Mouse (Mus musculus) CH12.LX (cell line): ENCODE results near the gene Ubqln5. TPM values are rescaled to one million over a fixed set of nuclear protein-coding genes. Genes with fewer than 3 reads are reported as not detected.

Experiments used
- DNase-seq: peaks from one replicate; pipeline ENCODE4 v3.0.0-alpha.2; 2013; ENCODE audit errors: extremely low read depth
- H3K27ac ChIP-seq: 2 replicates; pipeline ENCODE4 v1.5.1; 2012; ENCODE audit warnings: low read depth, mild to moderate bottlenecking, control low read depth, moderate library complexity; ENCODE audit not compliant: insufficient read depth
- H3K27me3 ChIP-seq: replicated peaks from 2 replicates; pipeline ENCODE3; 2012; ENCODE audit warnings: inconsistent platforms
- H3K36me3 ChIP-seq, 2 experiments: replicated peaks in 1 of 2; 2 replicates each; pipeline versions ENCODE3 to v1.6.1; 2012; ENCODE audit warnings: inconsistent platforms in 1 of 2, low read length in 1 of 2, mild to moderate bottlenecking in 1 of 2, mixed read lengths in 1 of 2, moderate library complexity in 1 of 2; ENCODE audit not compliant: control insufficient read depth in 1 of 2, insufficient read depth in 1 of 2
- H3K4me1 ChIP-seq, 2 experiments: 2 replicates each; pipeline ENCODE4 v1.6.1; 2012; ENCODE audit warnings: inconsistent platforms in 1 of 2, moderate library complexity in 1 of 2; ENCODE audit not compliant: insufficient read depth in 2 of 2, control insufficient read depth in 1 of 2
- H3K4me2 ChIP-seq: 2 replicates; pipeline ENCODE4 v1.6.1; 2012; ENCODE audit warnings: low read depth, mild to moderate bottlenecking, control low read depth; ENCODE audit not compliant: poor library complexity, insufficient read depth, severe bottlenecking
- H3K4me3 ChIP-seq, 3 experiments: fragments of 150-350 bp in 1 of 3; sonication (generic) in 1 of 3; replicated peaks in 1 of 3; 2 replicates each; pipeline versions ENCODE3 to v1.5.1; 2011 to 2012; ENCODE audit warnings: low read depth in 2 of 3, low read length in 2 of 3, mild to moderate bottlenecking in 2 of 3, moderate library complexity in 2 of 3, control low read depth in 1 of 3, improper control_type of control experiment in 1 of 3, inconsistent platforms in 1 of 3, mixed read lengths in 1 of 3; ENCODE audit not compliant: poor library complexity in 1 of 3
- H3K79me2 ChIP-seq: replicated peaks from 2 replicates; pipeline ENCODE4 v1.6.1; 2012; ENCODE audit warnings: mild to moderate bottlenecking, moderate library complexity; ENCODE audit not compliant: control insufficient read depth, poor library complexity, insufficient read depth, severe bottlenecking; ENCODE audit errors: extremely low read depth
- H3K9ac ChIP-seq: 2 replicates; pipeline ENCODE4 v1.6.1; 2012; ENCODE audit warnings: low read depth, mild to moderate bottlenecking, control low read depth, moderate library complexity; ENCODE audit not compliant: insufficient read depth
- H3K9me3 ChIP-seq: replicated peaks from 2 replicates; pipeline ENCODE3; 2012; ENCODE audit warnings: low read length, inconsistent platforms, mixed read lengths
- E2F4 ChIP-seq: IDR thresholded peaks from 2 replicates; pipeline ENCODE4 v1.6.1; 2011; ENCODE audit warnings: low read depth, low read length, improper control_type of control experiment; ENCODE audit not compliant: insufficient replicate concordance
- EP300 ChIP-seq: IDR thresholded peaks from 2 replicates; pipeline ENCODE4 v1.6.1; 2011; ENCODE audit warnings: low read length, improper control_type of control experiment
- ETS1 ChIP-seq: conservative IDR thresholded peaks from 2 replicates; pipeline ENCODE4 v1.6.1; 2012; ENCODE audit warnings: low read depth, mild to moderate bottlenecking, inconsistent platforms, low read length, improper control_type of control experiment, moderate library complexity
- JUND ChIP-seq: conservative IDR thresholded peaks from 2 replicates; pipeline ENCODE4 v1.6.1; 2011; ENCODE audit warnings: low read depth, low read length, improper control_type of control experiment
- MAFK ChIP-seq: IDR thresholded peaks from 2 replicates; pipeline ENCODE4 v1.6.1; 2011; ENCODE audit warnings: low read length, improper control_type of control experiment; ENCODE audit not compliant: insufficient replicate concordance
- MAX ChIP-seq: IDR thresholded peaks from 2 replicates; pipeline ENCODE4 v1.6.1; 2011; ENCODE audit warnings: low read length, improper control_type of control experiment
- MAZ ChIP-seq: IDR thresholded peaks from 2 replicates; pipeline ENCODE4 v1.6.1; 2012; ENCODE audit warnings: low read depth, mild to moderate bottlenecking, inconsistent platforms, low read length, improper control_type of control experiment, moderate library complexity
- MYC ChIP-seq: IDR thresholded peaks from 2 replicates; pipeline ENCODE4 v1.6.1; 2011; ENCODE audit warnings: low read depth, mild to moderate bottlenecking, improper control_type of control experiment, low read length
- NRF1 ChIP-seq: IDR thresholded peaks from 2 replicates; pipeline ENCODE4 v1.6.1; 2014; ENCODE audit warnings: low read depth, mild to moderate bottlenecking, inconsistent platforms, low read length, improper control_type of control experiment, moderate library complexity
- POLR2AphosphoS2 ChIP-seq: IDR thresholded peaks from 2 replicates; pipeline ENCODE4 v1.6.1; 2011; ENCODE audit warnings: low read depth, low read length, improper control_type of control experiment
- RCOR1 ChIP-seq: conservative IDR thresholded peaks from 2 replicates; pipeline ENCODE4 v1.6.1; 2012; ENCODE audit warnings: low read depth, mild to moderate bottlenecking, inconsistent platforms, low read length, improper control_type of control experiment
- dilution Hi-C: fragments of 300-500 bp; cut with MboI; formaldehyde crosslinking; loops from 2 replicates; pipeline ENCODE4 v1.14.3; 2020; ENCODE audit warnings: low sequenced_read_pairs; ENCODE audit not compliant: extremely low pct_unique_long_range_greater_than_20kb, extremely low pct_ligation_motif_present
- in situ Hi-C: fragments of 300-500 bp; cut with MboI; formaldehyde crosslinking; loops from 3 replicates; pipeline ENCODE4 v1.14.3; 2019; ENCODE audit warnings: low sequenced_read_pairs, low pct_ligation_motif_present, low pct_unique_long_range_greater_than_20kb, mixed read lengths
- polyA plus RNA-seq: library from polyadenylated mRNA; unstranded; fragments of >175 nt; gene quantifications from 2 replicates; pipeline ENCODE4 v1.2.1, GENCODE M21; 2012; ENCODE audit warnings: low read depth; ENCODE audit not compliant: insufficient read length
- total RNA-seq, 2 experiments: library from RNA; depleted of rRNA; stranded (reverse); fragments of 300-350 nt in 1 of 2; fragments of >200 nt in 1 of 2; gene quantifications; 2 replicates each; pipeline ENCODE4 v1.2.3; 2012 to 2014

Ubqln5 gene
- total RNA-seq (2012; rRNA removed) (not detected in 2 replicates), total RNA-seq (2014; rRNA removed) (not detected in 2 replicates), polyA plus RNA-seq (not detected in 2 replicates)

- no peaks in the 10 kb centered on the region for H3K9me3 ChIP-seq
- no peak for TF ChIP-seq E2F4
- no peak for TF ChIP-seq MYC
- no peak for TF ChIP-seq ETS1
- TF ChIP-seq POLR2AphosphoS2: no peak
- TF ChIP-seq MAFK: no peak
- no peak for TF ChIP-seq EP300
- no peak for TF ChIP-seq NRF1
- TF ChIP-seq MAX: no peak
- TF ChIP-seq, all 38 proteins: peak for 0
Measured at GRCm38 (mm10) chr7:104129726-104130125, at the start of gene Ubqln5. Gene Ubqln5 (minus strand): TSS chr7:104129826.

GRCm38 (mm10) chr7:104179074-104179473 is 49.4 kb upstream of the Ubqln5 start:
- H3K79me2 ChIP-seq: no peaks in the 10 kb centered on the region
- H3K4me1 ChIP-seq: no peaks in the 10 kb centered on the region
- H3K27ac ChIP-seq: no peak overlapping the region
- dilution Hi-C loops (no loop called here), in situ Hi-C loops (loop anchor here (25.0 kb wide), 1 partner anchor 467 kb away; the partner anchor contains the start of gene Olfr243)
- H3K9ac ChIP-seq: no peak overlapping the region
- H3K4me3 ChIP-seq: no peak overlapping the region
- DNase-seq: no peak
- H3K36me3 ChIP-seq: no peaks in the 10 kb centered on the region
- H3K27me3 ChIP-seq: no peaks in the 10 kb centered on the region
- TF ChIP-seq RCOR1 (no peak), ETS1 (no peak), MAZ (no peak)
- H3K4me2 ChIP-seq: no peak overlapping the region
- no peaks in the 10 kb centered on the region for H3K9me3 ChIP-seq

More at GRCm38 (mm10) chr7:104129726-104130125, at the start of gene Ubqln5:
- Histone ChIP-seq H3K4me1 (no peaks in the 10 kb centered on the region), H3K27me3 (no peaks in the 10 kb centered on the region), H3K27ac (no peak within 1 kb of the TSS), H3K79me2 (no peaks in the 10 kb centered on the region), H3K36me3 (no peaks in the 10 kb centered on the region), H3K4me3 (no peak within 1 kb of the TSS), H3K9ac (no peak within 1 kb of the TSS), H3K4me2 (no peak within 1 kb of the TSS)
- dilution Hi-C loops (no loop called here), in situ Hi-C loops (no loop called here)
- DNase-seq: no peak

GRCm38 (mm10) chr7:104178422-104179054 is 48.9 kb upstream of the Ubqln5 start:
- no peak for DNase-seq
- TF ChIP-seq JUND (no peak), MAX (no peak)
- in situ Hi-C loops: loop anchor here (25.0 kb wide), 1 partner anchor 466 kb away; the partner anchor contains the start of gene Olfr243

More at GRCm38 (mm10) chr7:104178422-104179054, 48.9 kb upstream of the Ubqln5 start:
- no peak overlapping the region for H3K27ac ChIP-seq
- dilution Hi-C loops: no loop called here
- H3K9me3 ChIP-seq: no peaks in the 10 kb centered on the region
- no peaks in the 10 kb centered on the region for H3K79me2 ChIP-seq
- H3K4me3 ChIP-seq: no peak overlapping the region
- H3K27me3 ChIP-seq: no peaks in the 10 kb centered on the region
- H3K36me3 ChIP-seq: no peaks in the 10 kb centered on the region
- no peaks in the 10 kb centered on the region for H3K4me1 ChIP-seq
- no peak overlapping the region for H3K4me2 ChIP-seq
- H3K9ac ChIP-seq: no peak overlapping the region
